Mouse (Mus musculus): ENCODE data around the gene Ttyh3. TPM values are rescaled to one million over a fixed set of nuclear protein-coding genes. Genes with fewer than 3 reads are reported as not detected.

The Ttyh3 gene
- polyA plus RNA-seq (2012; rRNA removed): 139 and 177 TPM in 2 replicates

DNA sequence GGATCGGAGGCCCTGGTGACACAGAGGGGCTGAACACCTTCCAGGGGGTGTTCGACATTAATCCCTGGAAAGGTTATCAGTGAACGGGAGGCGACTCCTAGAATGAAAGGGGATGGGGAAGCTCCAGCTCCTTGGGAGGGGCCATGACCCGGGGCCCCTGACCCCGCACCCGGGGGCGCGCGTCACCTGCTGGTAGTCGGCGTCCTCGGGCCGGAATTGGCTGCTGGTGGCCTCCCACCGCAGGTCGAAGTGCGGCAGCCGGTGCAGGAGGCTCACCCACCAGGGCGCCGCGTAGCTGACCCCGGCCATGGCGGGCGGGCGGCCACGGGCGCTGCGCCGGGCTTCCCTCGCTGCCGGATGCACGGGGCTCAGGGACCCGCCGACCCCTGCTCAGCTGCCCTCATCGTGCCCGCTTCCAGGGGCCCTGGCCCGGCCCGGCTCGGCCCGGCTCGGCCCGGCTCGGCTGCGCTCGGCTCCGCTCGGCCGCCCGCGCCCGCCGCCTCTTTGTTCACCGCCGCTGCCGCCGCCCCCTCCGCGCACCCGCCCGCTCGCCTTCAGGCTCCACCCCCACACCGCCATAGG lies at the start of gene Ttyh3:
Gene Ttyh3 (minus strand): TSS at position 513 of the 582 bp plus-strand sequence.
- Histone ChIP-seq H3K27ac (ENCODE audit: control insufficient read depth, insufficient read depth, low read length) (no peak within 1 kb of the TSS), H3K36me3 (ENCODE audit: control insufficient read depth, insufficient read depth, low read length) (no peaks in the 10 kb centered on the region), H3K4me3 (ENCODE audit: control insufficient read depth, insufficient read depth, low read length) (peak within 1 kb of the TSS; percentile 71), H3K4me1 (replicated peaks; ENCODE audit: control insufficient read depth, insufficient read depth, low read length) (peaks cover 39% of the 10 kb centered on the region), H3K27me3 (ENCODE audit: control insufficient read depth, insufficient read depth, low read length) (no peaks in the 10 kb centered on the region)
- under 1% methylated on average over 61 of the region's 62 CpGs for WGBS
- peak; percentile 69 for DNase-seq
- TF ChIP-seq CTCF (IDR thresholded peaks at IDR 0.05; ENCODE audit: borderline replicate concordance, control insufficient read depth, extremely low read depth, insufficient read depth, low read length, poor library complexity) (no peak), POLR2A (IDR thresholded peaks at IDR 0.05; ENCODE audit: control insufficient read depth, extremely low read depth, insufficient read depth, low read length, poor library complexity) (0 out of 2 replicates have a peak, but pooled peaks have one; percentile 36)

DNA sequence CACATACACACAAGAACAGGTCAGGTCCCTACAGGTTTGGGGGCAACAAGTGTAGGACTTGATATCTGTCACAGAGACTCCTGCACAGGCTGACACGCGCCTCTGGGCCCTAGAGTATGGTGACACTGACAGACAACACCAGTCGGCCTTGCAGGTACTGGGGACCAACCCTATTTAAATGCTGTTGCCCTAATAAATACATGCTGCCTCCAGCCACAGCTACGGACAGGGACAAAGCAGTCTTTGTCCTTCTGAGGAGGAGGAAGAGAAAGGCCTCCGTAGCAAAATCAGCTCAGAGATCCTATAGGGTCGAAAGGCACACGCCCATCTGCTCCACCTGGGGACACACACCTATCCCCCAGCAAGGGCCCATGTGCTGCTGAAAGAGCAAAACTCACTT lies 47.2 kb upstream of the Ttyh3 start:
- peaks cover under 1% of the 10 kb centered on the region for H3K4me1 ChIP-seq (replicated peaks; ENCODE audit: control insufficient read depth, insufficient read depth, low read length)
- H3K27me3 ChIP-seq (ENCODE audit: control insufficient read depth, insufficient read depth, low read length): no peaks in the 10 kb centered on the region
- H3K36me3 ChIP-seq (ENCODE audit: control insufficient read depth, insufficient read depth, low read length): no peaks in the 10 kb centered on the region
- H3K4me3 ChIP-seq (ENCODE audit: control insufficient read depth, insufficient read depth, low read length): no peak overlapping the region
- 94% methylated on average over 7 of the region's 7 CpGs for whole genome bisulfite sequencing
- no peak for DNase-seq
- no peak for TF ChIP-seq CTCF (IDR thresholded peaks at IDR 0.05; ENCODE audit: borderline replicate concordance, control insufficient read depth, extremely low read depth, insufficient read depth, low read length, poor library complexity)
- TF ChIP-seq POLR2A (IDR thresholded peaks at IDR 0.05; ENCODE audit: control insufficient read depth, extremely low read depth, insufficient read depth, low read length, poor library complexity): no peak
- no peak overlapping the region for H3K27ac ChIP-seq (ENCODE audit: control insufficient read depth, insufficient read depth, low read length)

DNA sequence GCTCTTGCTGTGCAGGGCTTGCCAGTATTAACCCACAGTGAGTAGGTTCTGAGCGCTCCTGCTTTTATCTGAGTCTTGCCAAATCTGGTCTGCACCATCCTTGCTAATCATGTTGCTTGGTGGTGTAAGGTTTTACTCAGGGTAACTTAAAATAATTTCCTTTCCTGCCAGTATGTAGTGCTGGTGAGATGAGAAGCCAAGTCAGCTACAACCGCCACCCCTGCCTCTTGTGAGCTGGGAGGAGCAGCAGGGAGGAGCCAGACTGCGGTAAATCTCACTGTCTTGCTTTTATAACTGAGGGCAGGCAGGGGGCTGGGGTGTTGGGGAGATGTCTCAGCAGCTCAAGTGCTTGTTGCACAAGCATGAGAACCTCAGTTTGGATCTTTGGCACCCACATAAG lies 39.6 kb upstream of the Ttyh3 start:
- Histone ChIP-seq H3K4me3 (ENCODE audit: control insufficient read depth, insufficient read depth, low read length) (no peak overlapping the region), H3K4me1 (replicated peaks; ENCODE audit: control insufficient read depth, insufficient read depth, low read length) (no peaks in the 10 kb centered on the region), H3K27me3 (ENCODE audit: control insufficient read depth, insufficient read depth, low read length) (no peaks in the 10 kb centered on the region), H3K27ac (ENCODE audit: control insufficient read depth, insufficient read depth, low read length) (no peak overlapping the region), H3K36me3 (ENCODE audit: control insufficient read depth, insufficient read depth, low read length) (peaks cover 5% of the 10 kb centered on the region; the same call in 1 of the 2 replicates)
- 94% methylated on average over 3 of the region's 3 CpGs for WGBS
- no peak for TF ChIP-seq CTCF (IDR thresholded peaks at IDR 0.05; ENCODE audit: borderline replicate concordance, control insufficient read depth, extremely low read depth, insufficient read depth, low read length, poor library complexity)
- no peak for TF ChIP-seq POLR2A (IDR thresholded peaks at IDR 0.05; ENCODE audit: control insufficient read depth, extremely low read depth, insufficient read depth, low read length, poor library complexity)
- no peak for DNase-seq

DNA sequence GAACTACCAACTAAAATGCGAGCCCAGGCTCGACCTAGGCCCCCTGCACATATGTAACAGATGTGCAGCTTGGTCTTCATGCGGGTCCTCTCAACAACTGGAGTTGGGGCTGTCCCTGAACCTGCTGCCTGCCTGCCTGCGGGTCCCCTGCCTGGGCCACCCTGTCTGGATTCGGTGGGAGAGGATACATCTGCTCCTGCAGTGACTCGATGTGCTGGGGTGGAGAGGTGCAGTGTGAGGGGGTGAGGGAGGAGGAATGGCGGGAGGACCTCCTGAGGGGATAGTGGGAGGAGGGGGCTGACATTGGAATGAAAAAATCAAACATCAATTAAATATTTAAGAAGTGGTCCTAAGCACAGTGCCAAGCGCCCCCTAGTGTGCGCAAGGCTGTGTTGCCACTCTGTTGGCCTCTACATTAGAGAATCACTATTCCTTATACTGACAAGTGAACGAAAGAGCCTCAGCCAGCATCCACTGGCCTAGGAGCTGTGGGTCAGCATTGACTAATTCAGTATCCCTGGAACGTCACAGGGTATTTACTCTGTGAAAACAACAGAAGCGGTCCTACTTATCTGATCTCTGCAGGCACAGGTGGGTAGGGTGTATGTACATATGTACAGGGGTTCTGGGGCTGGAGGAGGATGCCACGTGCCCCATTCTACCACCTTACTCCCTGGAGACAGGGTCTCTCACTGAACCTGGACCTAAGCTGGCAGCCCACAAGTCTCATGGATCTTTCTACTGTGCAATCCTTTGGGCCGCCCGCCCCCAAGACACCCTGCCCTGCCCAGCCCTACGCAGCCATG lies 35.7 kb upstream of the Ttyh3 start:
- peak; percentile 47 for DNase-seq
- Histone ChIP-seq H3K36me3 (ENCODE audit: control insufficient read depth, insufficient read depth, low read length) (peaks cover 3% of the 10 kb centered on the region; the same call in 1 of the 2 replicates), H3K27ac (ENCODE audit: control insufficient read depth, insufficient read depth, low read length) (no peak overlapping the region), H3K4me3 (ENCODE audit: control insufficient read depth, insufficient read depth, low read length) (no peak overlapping the region), H3K27me3 (ENCODE audit: control insufficient read depth, insufficient read depth, low read length) (no peaks in the 10 kb centered on the region), H3K4me1 (replicated peaks; ENCODE audit: control insufficient read depth, insufficient read depth, low read length) (no peaks in the 10 kb centered on the region)
- WGBS: 82% methylated on average over 16 of the region's 16 CpGs
- TF ChIP-seq POLR2A (IDR thresholded peaks at IDR 0.05; ENCODE audit: control insufficient read depth, extremely low read depth, insufficient read depth, low read length, poor library complexity) (no peak), CTCF (IDR thresholded peaks at IDR 0.05; ENCODE audit: borderline replicate concordance, control insufficient read depth, extremely low read depth, insufficient read depth, low read length, poor library complexity) (no peak; the same call in 1 of the 2 replicates)

DNA sequence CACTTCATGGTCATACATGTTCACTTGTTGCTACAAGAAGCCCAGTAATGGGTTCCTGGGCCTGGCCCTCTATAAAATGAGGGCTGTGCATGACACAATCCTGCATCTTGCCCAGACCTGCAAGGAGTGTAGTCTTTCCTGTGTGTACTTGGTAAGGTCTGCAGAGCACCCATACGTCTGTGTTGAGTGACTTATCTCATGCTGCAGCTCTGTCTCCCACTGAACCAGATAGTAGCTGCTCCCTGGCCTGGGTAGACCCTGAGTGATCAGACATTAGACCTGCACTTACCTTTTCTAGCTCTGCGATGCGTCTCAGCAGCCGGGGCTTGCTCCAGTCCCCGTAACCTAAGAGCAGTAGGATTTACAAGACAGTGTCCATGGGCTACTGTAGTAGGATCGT lies 33.3 kb upstream of the Ttyh3 start:
- Histone ChIP-seq H3K4me3 (ENCODE audit: control insufficient read depth, insufficient read depth, low read length) (no peak overlapping the region), H3K36me3 (ENCODE audit: control insufficient read depth, insufficient read depth, low read length) (no peaks in the 10 kb centered on the region), H3K4me1 (replicated peaks; ENCODE audit: control insufficient read depth, insufficient read depth, low read length) (no peaks in the 10 kb centered on the region), H3K27ac (ENCODE audit: control insufficient read depth, insufficient read depth, low read length) (no peak overlapping the region), H3K27me3 (ENCODE audit: control insufficient read depth, insufficient read depth, low read length) (no peaks in the 10 kb centered on the region)
- no peak for TF ChIP-seq POLR2A (IDR thresholded peaks at IDR 0.05; ENCODE audit: control insufficient read depth, extremely low read depth, insufficient read depth, low read length, poor library complexity)
- TF ChIP-seq CTCF (IDR thresholded peaks at IDR 0.05; ENCODE audit: borderline replicate concordance, control insufficient read depth, extremely low read depth, insufficient read depth, low read length, poor library complexity): no peak
- no peak for DNase-seq
- 98% methylated on average over 6 of the region's 6 CpGs for WGBS

DNA sequence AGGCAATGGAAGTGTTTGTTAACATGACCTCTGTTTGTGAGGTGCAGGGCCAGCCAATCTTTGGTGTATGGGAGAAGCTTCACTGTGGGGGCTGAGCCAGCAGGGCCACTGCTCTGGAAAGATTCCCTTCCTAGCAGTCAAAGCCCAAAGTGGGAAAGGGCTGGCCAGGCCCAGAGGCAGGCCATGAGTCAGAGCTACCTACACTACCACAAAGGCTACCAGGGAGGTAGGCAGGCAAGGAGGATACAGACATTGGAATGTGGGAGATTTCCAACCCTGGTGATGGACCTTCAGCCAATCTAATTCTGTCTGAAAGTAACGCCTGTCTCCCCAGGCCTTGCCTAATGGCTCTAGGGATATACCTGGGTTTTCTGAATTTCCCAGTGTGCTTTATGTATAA lies 32.1 kb upstream of the Ttyh3 start:
- Histone ChIP-seq H3K27me3 (ENCODE audit: control insufficient read depth, insufficient read depth, low read length) (no peaks in the 10 kb centered on the region), H3K4me1 (replicated peaks; ENCODE audit: control insufficient read depth, insufficient read depth, low read length) (no peaks in the 10 kb centered on the region), H3K36me3 (ENCODE audit: control insufficient read depth, insufficient read depth, low read length) (no peaks in the 10 kb centered on the region), H3K27ac (ENCODE audit: control insufficient read depth, insufficient read depth, low read length) (no peak overlapping the region), H3K4me3 (ENCODE audit: control insufficient read depth, insufficient read depth, low read length) (no peak overlapping the region)
- DNase-seq: no peak
- 100% methylated on average over 1 of the region's 1 CpGs for WGBS
- TF ChIP-seq CTCF (IDR thresholded peaks at IDR 0.05; ENCODE audit: borderline replicate concordance, control insufficient read depth, extremely low read depth, insufficient read depth, low read length, poor library complexity) (no peak), POLR2A (IDR thresholded peaks at IDR 0.05; ENCODE audit: control insufficient read depth, extremely low read depth, insufficient read depth, low read length, poor library complexity) (no peak)

Measured in thymus, adult 2 months (tissue).